ENCODE assay signal across 8 mouse cellular contexts in the genomic region with DNA sequence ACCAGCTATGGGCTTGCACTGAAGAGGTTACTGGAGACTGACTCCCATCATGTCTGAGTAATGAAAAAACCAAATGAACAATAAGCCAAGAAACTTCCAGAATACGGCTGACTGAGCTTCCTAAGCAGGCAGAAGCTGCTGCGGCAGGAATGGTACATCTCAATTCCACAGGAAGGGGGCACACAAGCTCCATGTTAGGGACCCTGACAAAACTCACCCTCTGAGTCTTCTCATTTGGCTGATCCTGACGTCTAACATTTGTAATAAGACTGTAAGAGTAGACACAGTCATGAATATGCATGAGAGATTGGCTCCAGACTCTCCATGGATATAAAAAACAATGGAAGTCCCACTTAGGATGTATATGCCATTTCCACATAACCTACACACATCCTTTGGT. TPM values are rescaled to one million over a fixed set of nuclear protein-coding genes. Genes with fewer than 3 reads are reported as not detected.
A peak's percentile ranks its signal among the peaks of the same experiment; 100 is the strongest.
DNase-seq lines count a peak whose midpoint lies in the region; ATAC-seq and TF ChIP-seq lines count a peak whose summit lies in the region.

No protein-coding gene starts in this region.

- 0 out of 2 replicates have a peak, but pooled peaks have one; percentile 22 for ATAC-seq in intestine, postnatal 0 days
- peak; percentile 43 for ATAC-seq in lung, postnatal 0 days

- no peaks in the 10 kb centered on the region for H3K9me3 ChIP-seq in forebrain, embryonic 10.5 days
- H3K9me3 ChIP-seq in intestine, postnatal 0 days (ENCODE audit: control insufficient read depth) = no peaks in the 10 kb centered on the region
- H3K9me3 ChIP-seq in lung, postnatal 0 days (ENCODE audit: low read length) = no peaks in the 10 kb centered on the region

- peak; percentile 77 for TF ChIP-seq CTCF in intestine, postnatal 0 days (IDR thresholded peaks at IDR 0.05; ENCODE audit: low read depth)
- TF ChIP-seq CTCF in lung, postnatal 0 days (IDR thresholded peaks at IDR 0.05) = peak; percentile 76

- no peak for TF ChIP-seq EP300 in lung, postnatal 0 days (IDR thresholded peaks at IDR 0.05)

- H3K4me3 ChIP-seq in forebrain, embryonic 10.5 days = no peak overlapping the region
- H3K4me3 ChIP-seq in intestine, postnatal 0 days (ENCODE audit: low read depth, low read length) = no peak overlapping the region
- no peak overlapping the region for H3K4me3 ChIP-seq in lung, postnatal 0 days (ENCODE audit: low read depth, low read length)

- H3K27me3 ChIP-seq in forebrain, embryonic 10.5 days (ENCODE audit: poor library complexity, severe bottlenecking) = no peaks in the 10 kb centered on the region
- no peaks in the 10 kb centered on the region for H3K27me3 ChIP-seq in intestine, postnatal 0 days (replicated peaks; ENCODE audit: control insufficient read depth, insufficient read depth, low read length)
- H3K27me3 ChIP-seq in lung, postnatal 0 days (replicated peaks; ENCODE audit: insufficient read depth, low read length) = no peaks in the 10 kb centered on the region

- no peak overlapping the region for H3K9ac ChIP-seq in intestine, postnatal 0 days (ENCODE audit: low read depth, low read length)
- H3K9ac ChIP-seq in lung, postnatal 0 days (replicated peaks; ENCODE audit: low read depth) = no peak overlapping the region

- H3K4me2 ChIP-seq in intestine, postnatal 0 days (replicated peaks; ENCODE audit: low read depth) = no peak overlapping the region
- no peak overlapping the region for H3K4me2 ChIP-seq in lung, postnatal 0 days (replicated peaks; ENCODE audit: low read depth, low read length)

- intact Hi-C loops in heart, postnatal 10 days (cut with DNase I) = loop anchor here (5.0 to 10.0 kb wide), 3 partner anchors 411 to 559 kb away; a partner anchor contains a TSS

- peak; percentile 64 to 68 for DNase-seq in heart, postnatal 10 days
- no peak for DNase-seq in heart, adult 9 months (ENCODE audit: low spot score in 2 of 2)
- peak; percentile 53 for DNase-seq in Muller cell, postnatal 12 days (ENCODE audit: inconsistent ontology term)
- DNase-seq in forebrain, embryonic 10.5 days (ENCODE audit: extremely low spot score, low spot score) = peak; percentile 37
- peak; percentile 75 for DNase-seq in lung, postnatal 0 days (ENCODE audit: low spot score)
- peak; percentile 60 for DNase-seq in right cerebral cortex, adult 18-20 months
- no peak for DNase-seq in urinary bladder, postnatal 4 days (ENCODE audit: low spot score in 2 of 2)

- no peak overlapping the region for H3K27ac ChIP-seq in forebrain, embryonic 10.5 days
- no peak overlapping the region for H3K27ac ChIP-seq in intestine, postnatal 0 days (ENCODE audit: low read depth, low read length)
- H3K27ac ChIP-seq in lung, postnatal 0 days (ENCODE audit: low read length) = no peak overlapping the region

- WGBS in forebrain, embryonic 10.5 days = 31% methylated on average over 3 of the region's 3 CpGs
- WGBS in intestine, postnatal 0 days = 34% methylated on average over 3 of the region's 3 CpGs
- 14% methylated on average over 3 of the region's 3 CpGs for WGBS in lung, postnatal 0 days

- H3K4me1 ChIP-seq in forebrain, embryonic 10.5 days = peaks cover 15% of the 10 kb centered on the region
- no peaks in the 10 kb centered on the region for H3K4me1 ChIP-seq in intestine, postnatal 0 days (replicated peaks; ENCODE audit: control insufficient read depth, insufficient read depth, low read length)
- peaks cover 3% of the 10 kb centered on the region; the same call in 1 of the 2 replicates for H3K4me1 ChIP-seq in lung, postnatal 0 days (ENCODE audit: insufficient read depth, low read depth, low read length)

- H3K36me3 ChIP-seq in forebrain, embryonic 10.5 days (replicated peaks) = no peaks in the 10 kb centered on the region
- no peaks in the 10 kb centered on the region for H3K36me3 ChIP-seq in intestine, postnatal 0 days (ENCODE audit: control insufficient read depth, insufficient read depth)
- no peaks in the 10 kb centered on the region for H3K36me3 ChIP-seq in lung, postnatal 0 days (ENCODE audit: insufficient read depth, low read length)

RNA-seq across cellular contexts. Expression of a gene that starts 6.7 kb away (rescaled TPM):
- 10 to 100 TPM; 12.5 to 14.2 TPM for total RNA-seq in heart, postnatal 10 days (2021)
- 12.9 and 15.5 TPM in 2 replicates for polyA plus RNA-seq in forebrain, embryonic 10.5 days (2016; fragmentation: Nextera tagmentation; extraction: Ambion mirVana)
- polyA plus RNA-seq in intestine, postnatal 0 days (2015; fragmentation: Nextera tagmentation; extraction: Ambion mirVana) = 7.8 and 8.6 TPM in 2 replicates
- polyA plus RNA-seq in lung, postnatal 0 days (2015; fragmentation: Nextera tagmentation; extraction: Ambion mirVana) = 10.8 and 11.1 TPM in 2 replicates

RNA-seq across cellular contexts. Expression of a gene that starts 33.1 kb away (rescaled TPM):
- 100 to 1,000 TPM; 338 to 349 TPM for total RNA-seq in heart, postnatal 10 days (2021)
- 1,249 and 1,251 TPM in 2 replicates for polyA plus RNA-seq in forebrain, embryonic 10.5 days (2016; fragmentation: Nextera tagmentation; extraction: Ambion mirVana)
- 3,331 and 3,461 TPM in 2 replicates for polyA plus RNA-seq in intestine, postnatal 0 days (2015; fragmentation: Nextera tagmentation; extraction: Ambion mirVana)
- 2,106 and 2,119 TPM in 2 replicates for polyA plus RNA-seq in lung, postnatal 0 days (2015; fragmentation: Nextera tagmentation; extraction: Ambion mirVana)

RNA-seq across cellular contexts. Expression of a gene that starts 56.2 kb away (rescaled TPM):
- 100 to 1,000 TPM; 141 to 147 TPM for total RNA-seq in heart, postnatal 10 days (2021)
- polyA plus RNA-seq in forebrain, embryonic 10.5 days (2016; fragmentation: Nextera tagmentation; extraction: Ambion mirVana) = 414 and 431 TPM in 2 replicates
- polyA plus RNA-seq in intestine, postnatal 0 days (2015; fragmentation: Nextera tagmentation; extraction: Ambion mirVana) = 154 and 155 TPM in 2 replicates
- polyA plus RNA-seq in lung, postnatal 0 days (2015; fragmentation: Nextera tagmentation; extraction: Ambion mirVana) = 155 and 160 TPM in 2 replicates

Comparison
In these comparisons a context has a peak if more than half of its experiments do, and no peak if none do; other contexts are left out.
1. DNase-seq: peak in heart, postnatal 10 days (2 of 2), Muller cell, postnatal 12 days (single experiment), forebrain, embryonic 10.5 days (single experiment), lung, postnatal 0 days (single experiment) and right cerebral cortex, adult 18-20 months (single experiment); none in heart, adult 9 months (0 of 2) and urinary bladder, postnatal 4 days (0 of 2).